Mouse (Mus musculus) forebrain, embryonic 11.5 days (tissue): ENCODE results near the gene Slc29a4. TPM values are rescaled to one million over a fixed set of nuclear protein-coding genes. Genes with fewer than 3 reads are reported as not detected.

Experiments used
- ATAC-seq: fragments of 200-750 bp; cut with Nextera tagmentation; replicated peaks from 2 replicates; pipeline ENCODE4 v1.8.0; 2017; ENCODE audit warnings: moderate TSS enrichment; ENCODE audit not compliant: low FRiP score
- DNase-seq: peaks from one replicate; pipeline ENCODE4 v3.0.0-alpha.2; 2017; ENCODE audit warnings: low spot score
- H3K27ac ChIP-seq: fragments of 300-500 bp; sonication (generic); 2 replicates; pipeline ENCODE4 v1.5.1; 2014; ENCODE audit warnings: low read depth, low read length
- H3K27me3 ChIP-seq: fragments of 300-500 bp; sonication (generic); 2 replicates; pipeline ENCODE4 v1.6.1; 2014; ENCODE audit warnings: mild to moderate bottlenecking, low read length, mixed read lengths; ENCODE audit not compliant: control insufficient read depth, insufficient read depth
- H3K36me3 ChIP-seq: fragments of 300-500 bp; sonication (generic); 2 replicates; pipeline ENCODE4 v1.6.1; 2014; ENCODE audit warnings: mild to moderate bottlenecking, low read length, moderate library complexity, mixed read lengths; ENCODE audit not compliant: control insufficient read depth, insufficient read depth
- H3K4me1 ChIP-seq: fragments of 300-500 bp; sonication (generic); replicated peaks from 2 replicates; pipeline ENCODE4 v1.6.1; 2014; ENCODE audit warnings: low read length, mixed read lengths; ENCODE audit not compliant: control insufficient read depth, insufficient read depth
- H3K4me2 ChIP-seq: fragments of 300-500 bp; sonication (generic); 2 replicates; pipeline ENCODE4 v1.6.1; 2014; ENCODE audit warnings: low read depth, mild to moderate bottlenecking, low read length, moderate library complexity, mixed read lengths; ENCODE audit not compliant: severe bottlenecking
- H3K4me3 ChIP-seq: fragments of 300-500 bp; sonication (generic); 2 replicates; pipeline ENCODE4 v1.5.1; 2014; ENCODE audit warnings: low read depth, low read length
- H3K9ac ChIP-seq: fragments of 300-500 bp; sonication (generic); 2 replicates; pipeline ENCODE4 v1.6.1; 2014; ENCODE audit warnings: low read length
- H3K9me3 ChIP-seq: fragments of 300-500 bp; sonication (generic); 2 replicates; pipeline ENCODE4 v1.6.1; 2016; ENCODE audit warnings: low read length, mixed read lengths; ENCODE audit not compliant: control insufficient read depth
- WGBS: fragments of 180-500 bp; shearing (Covaris S2); extraction: QIAGEN DNeasy Blood & Tissue Kit; methylation state at CpG from one replicate; pipeline ENCODE4 v1.1.7; 2014; 5-methylcytosine and 5-hydroxymethylcytosine counted together
- polyA plus RNA-seq: library from polyadenylated mRNA; unstranded; fragments of >200 nt; fragmentation: Nextera tagmentation; extraction: Ambion mirVana; gene quantifications from 2 replicates; pipeline ENCODE4 v1.2.1, GENCODE M21; 2014

The Slc29a4 gene
- polyA plus RNA-seq = 31.3 and 35.6 TPM in 2 replicates

- Histone ChIP-seq H3K27me3 (no peaks in the 10 kb centered on the region), H3K4me1 (no peaks in the 10 kb centered on the region), H3K27ac (no peak within 1 kb of the TSS), H3K4me3 (no peak within 1 kb of the TSS), H3K9me3 (no peaks in the 10 kb centered on the region), H3K4me2 (no peak within 1 kb of the TSS), H3K9ac (no peak within 1 kb of the TSS), H3K36me3 (no peaks in the 10 kb centered on the region)
- no peak for DNase-seq
- 75% methylated on average over 14 of the region's 14 CpGs for WGBS
- ATAC-seq = no peak
Observed at GRCm38 (mm10) chr5:142692248-142692647, at the start of gene Slc29a4. Gene Slc29a4, plus strand, starts transcription at chr5:142692512.

DNA sequence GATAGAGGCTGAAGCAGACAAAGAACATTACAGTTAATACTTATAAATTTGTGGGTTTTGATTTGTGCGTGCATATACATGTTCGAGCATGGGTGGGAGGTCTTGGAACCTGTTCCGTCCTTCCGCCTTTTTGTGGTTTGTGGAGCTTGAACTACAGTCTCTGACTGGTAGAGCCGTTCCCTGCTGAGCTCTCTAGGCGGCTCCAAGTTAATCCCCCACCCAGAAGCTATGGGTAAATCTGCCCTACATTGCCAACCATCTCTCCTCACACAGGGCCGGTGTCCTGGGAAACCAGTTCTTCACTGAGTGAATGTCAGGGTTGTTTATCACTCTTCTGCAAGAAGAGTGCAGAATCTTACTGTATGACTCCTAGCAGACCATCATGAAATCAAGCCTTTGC, 44.1 kb upstream of the Slc29a4 start:
- H3K4me3 ChIP-seq = no peak overlapping the region
- no peak for DNase-seq
- no peak overlapping the region for H3K9ac ChIP-seq
- no peak for ATAC-seq
- no peaks in the 10 kb centered on the region for H3K9me3 ChIP-seq
- no peak overlapping the region for H3K4me2 ChIP-seq
- no peaks in the 10 kb centered on the region for H3K27me3 ChIP-seq
- H3K27ac ChIP-seq = no peak overlapping the region
- WGBS = 79% methylated on average over 7 of the region's 7 CpGs
- no peaks in the 10 kb centered on the region for H3K4me1 ChIP-seq
- no peaks in the 10 kb centered on the region for H3K36me3 ChIP-seq

GRCm38 (mm10) chr5:142649460-142650050, 42.8 kb upstream of the Slc29a4 start:
- no peak for ATAC-seq
- no peaks in the 10 kb centered on the region for H3K9me3 ChIP-seq
- no peaks in the 10 kb centered on the region for H3K4me1 ChIP-seq
- H3K27ac ChIP-seq = no peak overlapping the region
- H3K4me2 ChIP-seq = no peak overlapping the region
- H3K9ac ChIP-seq = no peak overlapping the region
- H3K27me3 ChIP-seq = no peaks in the 10 kb centered on the region
- H3K4me3 ChIP-seq = no peak overlapping the region
- WGBS = 91% methylated on average over 4 of the region's 4 CpGs
- no peaks in the 10 kb centered on the region for H3K36me3 ChIP-seq
- DNase-seq = no peak

- Histone ChIP-seq H3K36me3 (no peaks in the 10 kb centered on the region; the same call in 1 of the 2 replicates), H3K9me3 (no peaks in the 10 kb centered on the region), H3K27me3 (no peaks in the 10 kb centered on the region), H3K4me2 (no peak overlapping the region), H3K4me3 (no peak overlapping the region), H3K4me1 (no peaks in the 10 kb centered on the region), H3K27ac (no peak overlapping the region), H3K9ac (no peak overlapping the region)
- 77% methylated on average over 3 of the region's 3 CpGs for WGBS
- no peak for ATAC-seq
- no peak for DNase-seq
Observed at GRCm38 (mm10) chr5:142650390-142650789, 41.9 kb upstream of the Slc29a4 start.

GRCm38 (mm10) chr5:142650794-142651497, 41.4 kb upstream of the Slc29a4 start:
- Histone ChIP-seq H3K4me2 (no peak overlapping the region), H3K4me1 (no peaks in the 10 kb centered on the region), H3K9ac (no peak overlapping the region), H3K27ac (no peak overlapping the region), H3K27me3 (no peaks in the 10 kb centered on the region), H3K4me3 (no peak overlapping the region), H3K9me3 (no peaks in the 10 kb centered on the region), H3K36me3 (no peaks in the 10 kb centered on the region; the same call in 1 of the 2 replicates)
- 87% methylated on average over 6 of the region's 6 CpGs for WGBS
- no peak for DNase-seq
- ATAC-seq = no peak

GRCm38 (mm10) chr5:142652266-142652665, 40.0 kb upstream of the Slc29a4 start:
- H3K9me3 ChIP-seq = no peaks in the 10 kb centered on the region
- no peak overlapping the region for H3K4me2 ChIP-seq
- WGBS = 74% methylated on average over 4 of the region's 4 CpGs
- peaks cover 4% of the 10 kb centered on the region; the same call in 1 of the 2 replicates for H3K36me3 ChIP-seq
- no peak overlapping the region for H3K4me3 ChIP-seq
- H3K27ac ChIP-seq = no peak overlapping the region
- no peaks in the 10 kb centered on the region for H3K27me3 ChIP-seq
- no peak overlapping the region for H3K9ac ChIP-seq
- H3K4me1 ChIP-seq = no peaks in the 10 kb centered on the region
- DNase-seq (no peak), ATAC-seq (no peak)

DNA sequence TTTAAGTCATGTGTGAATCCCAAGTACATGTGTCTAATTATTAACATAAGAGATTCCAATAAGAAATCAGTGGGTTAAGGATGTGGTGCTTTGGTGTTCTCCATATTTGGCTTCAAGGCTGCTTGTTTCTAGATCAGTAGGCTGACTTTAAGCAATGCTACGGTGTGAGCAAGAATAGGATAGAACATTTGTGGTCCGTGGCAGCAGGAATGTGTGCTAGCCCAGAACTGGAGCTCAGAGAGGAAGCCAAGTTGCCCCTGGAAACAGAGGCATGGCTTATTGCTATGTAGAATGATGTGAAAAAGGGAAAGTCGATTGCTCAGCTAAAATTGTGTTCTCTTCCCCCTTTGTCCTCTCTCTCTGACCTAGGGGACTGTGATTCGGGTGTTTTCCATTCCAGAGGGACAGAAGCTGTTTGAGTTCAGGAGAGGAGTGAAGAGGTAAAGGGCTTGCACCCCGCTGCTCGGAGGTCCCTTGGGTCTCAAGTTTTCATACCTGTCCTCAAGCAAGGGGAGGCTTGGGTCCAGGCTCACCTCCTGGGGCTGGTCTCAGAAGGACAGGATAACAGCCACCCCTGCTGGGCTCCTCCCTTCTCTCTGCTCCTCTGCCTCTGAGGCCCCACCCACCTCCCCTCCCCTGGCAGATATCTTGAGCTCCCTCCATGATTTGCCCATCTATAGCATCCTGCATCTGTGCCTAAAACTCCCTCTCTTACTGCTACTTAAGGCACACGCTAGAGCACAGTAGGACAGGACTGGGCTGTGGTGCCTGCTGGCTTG, 31.5 kb upstream of the Slc29a4 start:
- H3K36me3 ChIP-seq = peaks cover 20% of the 10 kb centered on the region
- H3K9ac ChIP-seq = no peak overlapping the region
- H3K9me3 ChIP-seq = no peaks in the 10 kb centered on the region
- ATAC-seq (no peak), DNase-seq (no peak)
- WGBS = 91% methylated on average over 7 of the region's 7 CpGs
- H3K4me3 ChIP-seq = no peak overlapping the region
- no peaks in the 10 kb centered on the region for H3K27me3 ChIP-seq
- H3K27ac ChIP-seq = no peak overlapping the region
- no peak overlapping the region for H3K4me2 ChIP-seq
- no peaks in the 10 kb centered on the region for H3K4me1 ChIP-seq

- WGBS = 40% methylated on average over 3 of the region's 3 CpGs
- H3K4me2 ChIP-seq = no peak overlapping the region
- no peak for DNase-seq
- no peak overlapping the region for H3K4me3 ChIP-seq
- no peaks in the 10 kb centered on the region for H3K9me3 ChIP-seq
- no peak overlapping the region for H3K9ac ChIP-seq
- no peaks in the 10 kb centered on the region for H3K27me3 ChIP-seq
- H3K27ac ChIP-seq = no peak overlapping the region
- H3K36me3 ChIP-seq = peaks cover 3% of the 10 kb centered on the region; the same call in 1 of the 2 replicates
- no peak for ATAC-seq
- H3K4me1 ChIP-seq = no peaks in the 10 kb centered on the region
Observed at GRCm38 (mm10) chr5:142667921-142668320, 24.4 kb upstream of the Slc29a4 start.
